Mouse (Mus musculus): Measurements from ENCODE around the gene 1110004F10Rik. TPM values are rescaled to one million over a fixed set of nuclear protein-coding genes. Genes with fewer than 3 reads are reported as not detected.

Gene 1110004F10Rik
- total RNA-seq, 2 experiments from 2014 or later = 118 TPM

GRCm38 (mm10) chr7:116137671-116138070 is 98.5 kb downstream of the 1110004F10Rik start:
- DNase-seq = peak in 1 of 2 experiments; percentile 25

- no peak for DNase-seq
These were observed 105.8 kb downstream of the 1110004F10Rik start for GRCm38 (mm10) chr7:116145030-116145429.

- DNase-seq = no peak
These were observed 107.9 kb downstream of the 1110004F10Rik start for GRCm38 (mm10) chr7:116147114-116147513.

- no peak for DNase-seq
These were observed 110.4 kb downstream of the 1110004F10Rik start for GRCm38 (mm10) chr7:116149568-116149967.

- DNase-seq = peak; percentile 43 to 48
These were observed 114.7 kb downstream of the 1110004F10Rik start for GRCm38 (mm10) chr7:116153781-116154368.

Other genes starting within 250 kb of the 1110004F10Rik start
- gene Sox6, start 601 bp upstream of the 1110004F10Rik start, total RNA-seq (2021) = 10 to 100 TPM; 11.5 to 15.7 TPM
- gene Gm4353, start 45.2 kb downstream of the 1110004F10Rik start, total RNA-seq (2021) = 1 to 10 TPM; 4.2 to 5.4 TPM

Data from adrenal gland, postnatal 36 days (tissue).